Mouse (Mus musculus) leukemia stem cell, adult 10-12 weeks (primary cell): ENCODE data around the gene Akr1b7. TPM values are rescaled to one million over a fixed set of nuclear protein-coding genes. Genes with fewer than 3 reads are reported as not detected.

Experiments
- polyA plus RNA-seq: library from polyadenylated mRNA; stranded (reverse); fragments of >175 nt; gene quantifications from 2 replicates; pipeline ENCODE4 v1.2.3, GENCODE M21; 2012; ENCODE audit warnings: low replicate concordance

Gene Akr1b7
- 0.55 TPM in 1 of 2 replicates, not detected in the other for polyA plus RNA-seq

DNA sequence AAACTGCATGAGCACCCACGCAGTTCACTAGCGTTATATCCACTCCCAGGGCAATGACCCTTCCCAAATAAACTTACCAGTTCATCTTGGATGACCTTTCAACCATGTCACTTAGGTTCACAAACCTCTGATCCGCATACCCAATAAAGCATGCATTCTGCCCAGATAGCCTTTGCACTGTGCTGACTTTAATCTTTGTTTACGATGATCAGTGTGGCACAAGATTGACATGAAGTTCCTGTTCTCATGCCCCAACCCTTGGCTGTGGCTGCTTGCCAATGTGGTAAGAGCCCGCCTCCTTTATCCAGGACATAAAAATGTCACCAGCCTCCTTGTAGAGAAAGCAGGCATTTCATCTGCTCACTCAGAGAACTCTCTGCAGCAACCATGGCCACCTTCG, at the start of gene Akr1b7:
TSS of gene Akr1b7 (plus strand) at position 312 of the 400 bp plus-strand sequence.

DNA sequence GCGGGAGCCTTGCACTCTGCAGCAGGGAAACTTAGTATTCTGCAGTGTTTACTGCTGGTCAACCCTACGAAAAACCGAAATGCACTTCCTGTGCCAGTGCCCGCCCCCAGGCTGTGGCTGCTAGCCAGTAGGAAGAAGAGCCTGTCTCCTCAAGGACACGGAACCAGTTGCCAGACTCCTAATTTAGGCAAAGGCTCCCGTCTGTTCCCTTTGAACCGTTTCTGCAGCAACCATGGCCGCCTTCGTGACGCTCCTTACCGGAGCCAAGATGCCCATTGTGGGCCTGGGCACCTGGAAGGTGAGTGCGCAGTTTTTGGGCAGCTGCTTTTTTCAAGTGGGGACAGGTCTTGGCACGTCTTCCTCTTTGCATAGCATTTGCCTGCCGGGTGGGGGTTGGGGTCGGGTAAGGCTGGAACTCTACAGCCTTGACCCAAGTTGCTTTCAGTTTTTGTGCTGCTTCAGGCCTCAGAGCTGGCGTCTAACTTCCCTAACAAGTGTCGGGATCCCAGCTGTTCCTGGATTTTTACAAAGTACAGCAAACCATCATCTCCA, 27.9 kb upstream of the Akr1b7 start, which contains the start of gene Akr1b10:
TSS of gene Akr1b10 (plus strand) at position 109 of the 552 bp plus-strand sequence.

Other genes starting within 250 kb of the Akr1b7 start
- gene Slc35b4, start 235.2 kb upstream of the Akr1b7 start, polyA plus RNA-seq, result 1.4 and 3.2 TPM in 2 replicates
- 29.2 and 47.3 TPM in 2 replicates for gene Akr1b3, start 94.9 kb upstream of the Akr1b7 start, polyA plus RNA-seq
- 1.5 TPM in 1 of 2 replicates, not detected in the other for gene Akr1b8, start 58.2 kb upstream of the Akr1b7 start, polyA plus RNA-seq
- gene Akr1b10, start 28.1 kb upstream of the Akr1b7 start, polyA plus RNA-seq, result 0.36 and 0.93 TPM in 2 replicates
- 3.3 and 9.2 TPM in 2 replicates for gene Bpgm, start 63.9 kb downstream of the Akr1b7 start, polyA plus RNA-seq
- 3.7 and 7.7 TPM in 2 replicates for gene Cald1, start 186.2 kb downstream of the Akr1b7 start, polyA plus RNA-seq